ENCODE assay signal across 8 mouse cellular contexts in genomic region chr11:98809457-98810290, GRCm38 (mm10). TPM values are rescaled to one million over a fixed set of nuclear protein-coding genes. Genes with fewer than 3 reads are reported as not detected.
DNase-seq lines count a peak whose midpoint lies in the region; ATAC-seq lines count a peak whose summit lies in the region.

No protein-coding gene starts in this region.

- H3K4me2 ChIP-seq in hindbrain, embryonic 12.5 days (replicated peaks): peak overlapping the region; percentile 80

- H3K27me3 ChIP-seq in hindbrain, embryonic 12.5 days: no peaks in the 10 kb centered on the region

- peak overlapping the region; percentile 99 for H3K27ac ChIP-seq in hindbrain, embryonic 12.5 days

- H3K4me1 ChIP-seq in hindbrain, embryonic 12.5 days: peaks cover 20% of the 10 kb centered on the region

- H3K9ac ChIP-seq in hindbrain, embryonic 12.5 days: peak overlapping the region; percentile 94

- H3K36me3 ChIP-seq in hindbrain, embryonic 12.5 days: peaks cover 58% of the 10 kb centered on the region

- ATAC-seq in hindbrain, embryonic 12.5 days (ENCODE audit: low FRiP score): peak; percentile 99

- H3K4me3 ChIP-seq in hindbrain, embryonic 12.5 days: peak overlapping the region; percentile 94

- no peaks in the 10 kb centered on the region for H3K9me3 ChIP-seq in hindbrain, embryonic 12.5 days (replicated peaks)

- WGBS in hindbrain, embryonic 12.5 days: under 1% methylated on average over 73 of the region's 84 CpGs

- peak; percentile 99 for DNase-seq in Muller cell, postnatal 12 days (ENCODE audit: inconsistent ontology term)
- peak; percentile 99 for DNase-seq in cerebellum, adult 9-11 months
- peak; percentile 98 to 99 for DNase-seq in frontal cortex, adult 2 months (ENCODE audit: extremely low spot score in 1 of 2, low spot score in 1 of 2)
- peak; percentile 97 to 99 for DNase-seq in layer of hippocampus, postnatal 14 days (ENCODE audit: low spot score in 2 of 2)
- peak; percentile 99 for DNase-seq in lung, postnatal 14 days
- peak; percentile 94 for DNase-seq in retina, adult 2 months (ENCODE audit: low read depth, low spot score)
- peak; percentile 98 to 99 for DNase-seq in thymus, postnatal 36 days

RNA-seq across cellular contexts. Expression of gene Casc3, which starts 5.0 kb away (rescaled TPM):
- 47.8 TPM in 2 replicates for polyA plus RNA-seq in frontal cortex, adult 2 months (2012; rRNA removed)
- polyA plus RNA-seq in hindbrain, embryonic 12.5 days (2016; fragmentation: Nextera tagmentation; extraction: Ambion mirVana): 62.5 and 66.5 TPM in 2 replicates
- total RNA-seq in layer of hippocampus, postnatal 14 days (2021): 10 to 100 TPM; 56.7 to 59.7 TPM

RNA-seq across cellular contexts. Expression of gene Msl1, which starts 14.4 kb away (rescaled TPM):
- polyA plus RNA-seq in frontal cortex, adult 2 months (2012; rRNA removed): 112 and 123 TPM in 2 replicates
- 38.8 and 40.4 TPM in 2 replicates for polyA plus RNA-seq in hindbrain, embryonic 12.5 days (2016; fragmentation: Nextera tagmentation; extraction: Ambion mirVana)
- total RNA-seq in layer of hippocampus, postnatal 14 days (2021): 100 to 1,000 TPM; 149 to 161 TPM

RNA-seq across cellular contexts. Expression of gene Rapgefl1, which starts 26.9 kb away (rescaled TPM):
- polyA plus RNA-seq in frontal cortex, adult 2 months (2012; rRNA removed): 167 and 174 TPM in 2 replicates
- 3.1 and 4.1 TPM in 2 replicates for polyA plus RNA-seq in hindbrain, embryonic 12.5 days (2016; fragmentation: Nextera tagmentation; extraction: Ambion mirVana)
- 100 to 1,000 TPM; 159 to 165 TPM for total RNA-seq in layer of hippocampus, postnatal 14 days (2021)

RNA-seq across cellular contexts. Expression of gene Nr1d1, which starts 34.5 kb away (rescaled TPM):
- 124 and 126 TPM in 2 replicates for polyA plus RNA-seq in frontal cortex, adult 2 months (2012; rRNA removed)
- 1.2 and 1.3 TPM in 2 replicates for polyA plus RNA-seq in hindbrain, embryonic 12.5 days (2016; fragmentation: Nextera tagmentation; extraction: Ambion mirVana)
- total RNA-seq in layer of hippocampus, postnatal 14 days (2021): 10 to 100 TPM; 53.3 to 65.3 TPM

RNA-seq across cellular contexts. Expression of gene Wipf2, which starts 53.8 kb away (rescaled TPM):
- 26.3 and 26.7 TPM in 2 replicates for polyA plus RNA-seq in frontal cortex, adult 2 months (2012; rRNA removed)
- polyA plus RNA-seq in hindbrain, embryonic 12.5 days (2016; fragmentation: Nextera tagmentation; extraction: Ambion mirVana): 4.7 and 5.0 TPM in 2 replicates
- total RNA-seq in layer of hippocampus, postnatal 14 days (2021): 10 to 100 TPM; 35.8 to 43.8 TPM

Comparison
In these comparisons a context has a peak if more than half of its experiments do, and no peak if none do; other contexts are left out.
1. Peak in every context shown above with its lines: DNase-seq, ATAC-seq, H3K4me3 ChIP-seq and H3K27ac ChIP-seq.
2. RNA of gene Rapgefl1, which starts 26.9 kb away (polyA plus RNA-seq): 167 to 174 TPM in frontal cortex, adult 2 months; 3.1 to 4.1 TPM in hindbrain, embryonic 12.5 days; every median in the first group is over 10 times any median in the second.